Mouse (Mus musculus): Measurements from ENCODE around the gene H2afv. TPM values are rescaled to one million over a fixed set of nuclear protein-coding genes. Genes with fewer than 3 reads are reported as not detected.

Gene H2afv
- polyA plus RNA-seq, 1 experiment from 2014 or later, result 415 TPM

DNA sequence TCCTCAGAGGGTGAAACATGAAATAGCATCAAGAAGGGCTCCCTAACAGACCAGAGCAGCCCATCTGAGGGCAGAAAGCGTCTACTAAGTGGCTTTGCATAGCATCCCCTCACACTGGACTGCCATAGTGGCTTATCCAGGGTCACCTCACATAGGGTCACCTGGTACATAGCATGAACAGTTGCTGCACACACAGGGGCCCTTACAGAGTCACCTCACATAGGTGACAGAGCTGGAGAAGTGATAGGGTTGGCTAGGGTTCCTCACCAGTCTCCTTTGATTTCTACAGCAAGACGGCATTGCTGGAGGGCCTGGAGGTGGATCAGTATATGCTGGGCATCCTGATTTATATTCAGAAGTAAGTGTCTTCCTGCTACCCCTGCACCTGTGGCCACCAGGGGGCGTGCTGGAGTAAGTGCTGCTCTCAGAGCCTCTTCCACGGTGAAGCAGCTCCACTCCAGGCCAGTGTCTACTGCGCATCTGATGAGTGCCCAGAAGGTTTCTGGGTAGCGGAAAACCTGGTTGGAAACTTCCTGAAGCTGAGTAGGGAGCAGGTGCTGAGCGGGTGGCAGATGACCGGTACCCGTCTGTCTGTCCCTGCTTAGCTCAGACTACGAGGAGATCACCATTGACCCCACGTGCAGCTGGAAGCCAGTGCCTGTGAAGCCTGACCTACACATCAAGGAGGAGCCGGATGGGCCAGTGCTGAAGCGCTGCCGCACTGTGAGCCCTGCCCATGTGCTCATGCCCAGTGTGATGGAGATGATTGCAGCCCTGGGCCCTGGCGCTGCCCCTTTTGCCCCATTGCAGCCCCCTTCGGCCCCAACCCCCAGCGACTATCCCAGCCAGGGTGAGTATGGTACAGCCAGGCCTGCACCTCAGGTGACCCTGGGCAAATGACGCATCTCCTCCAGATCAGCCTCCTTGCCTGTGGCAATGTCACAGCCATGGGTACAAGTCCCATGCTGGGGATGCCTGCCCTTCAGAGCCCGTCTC, 41.4 kb downstream of the H2afv start:
- Histone ChIP-seq H3K4me3 (ENCODE audit: low read length) (no peak overlapping the region), H3K9ac (ENCODE audit: low read depth, low read length) (no peak overlapping the region), H3K27ac (ENCODE audit: low read length) (no peak overlapping the region), H3K36me3 (ENCODE audit: control insufficient read depth, insufficient read depth, low read length) (peaks cover 41% of the 10 kb centered on the region), H3K4me1 (ENCODE audit: control insufficient read depth, insufficient read depth, low read length) (peaks cover 26% of the 10 kb centered on the region), H3K27me3 (replicated peaks; ENCODE audit: control insufficient read depth, insufficient read depth, low read length) (no peaks in the 10 kb centered on the region), H3K4me2 (ENCODE audit: low read depth, low read length) (no peak overlapping the region), H3K9me3 (ENCODE audit: control insufficient read depth, low read length) (no peaks in the 10 kb centered on the region)
- 87% methylated on average over 19 of the region's 19 CpGs for WGBS
- no peak for ATAC-seq

DNA sequence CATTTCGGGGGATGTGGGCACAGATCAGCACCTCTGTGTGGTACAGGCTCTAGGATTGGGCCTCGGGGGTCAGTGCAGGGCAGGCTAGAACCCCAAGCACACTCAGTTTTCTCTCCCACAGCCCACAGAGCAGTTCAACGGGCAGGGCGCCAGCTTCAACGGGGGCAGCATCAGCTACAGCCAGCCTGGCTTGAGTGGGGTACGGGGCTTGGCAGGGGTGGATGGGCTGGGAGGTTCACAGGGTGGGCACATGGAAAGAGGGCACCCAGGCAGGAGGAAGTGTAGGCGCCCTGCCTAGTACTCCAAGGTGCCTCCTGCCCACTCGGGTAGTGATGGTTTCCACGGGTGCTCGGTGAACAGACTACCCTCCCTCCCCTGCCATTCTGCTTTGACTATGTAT, 46.1 kb downstream of the H2afv start:
- Histone ChIP-seq H3K9ac (ENCODE audit: low read depth, low read length) (no peak overlapping the region), H3K4me2 (ENCODE audit: low read depth, low read length) (no peak overlapping the region), H3K4me1 (ENCODE audit: control insufficient read depth, insufficient read depth, low read length) (no peaks in the 10 kb centered on the region), H3K36me3 (ENCODE audit: control insufficient read depth, insufficient read depth, low read length) (peaks cover 43% of the 10 kb centered on the region), H3K4me3 (ENCODE audit: low read length) (no peak overlapping the region), H3K27ac (ENCODE audit: low read length) (no peak overlapping the region), H3K9me3 (ENCODE audit: control insufficient read depth, low read length) (no peaks in the 10 kb centered on the region), H3K27me3 (replicated peaks; ENCODE audit: control insufficient read depth, insufficient read depth, low read length) (no peaks in the 10 kb centered on the region)
- 93% methylated on average over 10 of the region's 10 CpGs for WGBS
- no peak for ATAC-seq

DNA sequence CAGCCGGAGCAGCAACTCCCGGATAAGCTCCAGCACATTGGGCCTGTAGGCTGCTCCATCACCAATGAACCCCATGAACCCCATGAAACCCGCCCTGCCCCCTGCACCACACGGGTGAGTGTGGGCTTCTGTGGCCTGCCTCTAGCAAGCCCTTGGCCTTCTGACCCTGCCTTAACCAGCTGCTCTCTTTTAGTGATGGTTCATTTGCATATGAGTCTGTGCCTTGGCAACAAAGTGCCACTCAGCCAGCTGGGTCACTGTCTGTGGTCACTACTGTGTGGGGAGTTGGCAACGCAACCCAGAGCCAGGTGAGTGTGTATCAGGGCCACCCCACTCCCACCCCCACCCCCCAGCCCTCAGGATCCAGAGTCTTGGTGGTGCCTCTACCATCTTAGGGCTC, 48.7 kb downstream of the H2afv start:
- Histone ChIP-seq H3K9ac (ENCODE audit: low read depth, low read length) (no peak overlapping the region), H3K27ac (ENCODE audit: low read length) (no peak overlapping the region), H3K4me2 (ENCODE audit: low read depth, low read length) (no peak overlapping the region), H3K27me3 (replicated peaks; ENCODE audit: control insufficient read depth, insufficient read depth, low read length) (no peaks in the 10 kb centered on the region), H3K4me1 (ENCODE audit: control insufficient read depth, insufficient read depth, low read length) (peaks cover 12% of the 10 kb centered on the region), H3K9me3 (ENCODE audit: control insufficient read depth, low read length) (no peaks in the 10 kb centered on the region), H3K36me3 (ENCODE audit: control insufficient read depth, insufficient read depth, low read length) (peaks cover 23% of the 10 kb centered on the region), H3K4me3 (ENCODE audit: low read length) (no peak overlapping the region)
- no peak for ATAC-seq
- 91% methylated on average over 5 of the region's 5 CpGs for WGBS

DNA sequence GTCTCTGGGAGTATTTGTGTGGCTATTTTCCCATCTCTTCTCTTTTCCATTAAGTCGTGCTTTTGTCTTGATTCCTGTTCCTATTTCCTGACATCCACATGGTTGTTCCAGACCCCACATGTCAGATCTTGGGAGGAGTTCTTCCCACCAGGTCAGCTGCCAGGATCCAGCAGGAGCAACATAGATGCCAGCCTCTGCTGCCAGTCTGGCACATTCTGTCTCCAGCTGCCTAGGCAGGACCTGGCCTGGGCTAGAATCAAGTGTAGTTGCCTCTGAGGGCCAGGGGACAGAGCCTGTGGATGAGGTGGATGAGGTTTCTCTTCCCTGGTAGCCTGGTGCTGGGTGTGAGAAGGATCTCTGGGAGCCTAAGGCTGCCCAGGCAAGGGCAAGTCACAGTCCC, 50.4 kb downstream of the H2afv start:
- H3K36me3 ChIP-seq (ENCODE audit: control insufficient read depth, insufficient read depth, low read length), result peaks cover 19% of the 10 kb centered on the region
- H3K4me1 ChIP-seq (ENCODE audit: control insufficient read depth, insufficient read depth, low read length), result peaks cover 17% of the 10 kb centered on the region
- no peak for ATAC-seq
- no peaks in the 10 kb centered on the region for H3K9me3 ChIP-seq (ENCODE audit: control insufficient read depth, low read length)
- H3K4me2 ChIP-seq (ENCODE audit: low read depth, low read length), result no peak overlapping the region
- no peak overlapping the region for H3K9ac ChIP-seq (ENCODE audit: low read depth, low read length)
- WGBS, result 61% methylated on average over 1 of the region's 1 CpGs
- H3K27me3 ChIP-seq (replicated peaks; ENCODE audit: control insufficient read depth, insufficient read depth, low read length), result no peaks in the 10 kb centered on the region
- H3K27ac ChIP-seq (ENCODE audit: low read length), result no peak overlapping the region
- no peak overlapping the region for H3K4me3 ChIP-seq (ENCODE audit: low read length)

DNA sequence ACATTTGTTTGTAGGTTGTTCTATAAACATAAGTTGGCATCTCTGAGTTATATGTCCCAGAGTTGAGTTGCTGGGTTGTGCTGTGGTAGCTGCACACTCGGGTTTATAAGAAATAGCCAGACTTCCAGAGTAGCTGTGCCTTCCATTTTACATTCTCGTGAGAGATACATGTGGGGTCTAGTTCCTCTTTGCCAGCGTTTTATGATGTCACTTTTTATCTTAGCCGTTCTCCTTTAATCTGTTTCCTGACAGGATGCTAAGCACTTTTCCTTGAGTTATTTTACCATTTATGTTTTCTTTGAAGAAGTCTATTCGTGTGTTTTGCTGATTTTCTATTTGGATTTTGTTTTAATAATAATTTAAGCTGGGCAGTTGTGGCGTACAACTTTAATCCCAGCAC, 51.4 kb downstream of the H2afv start:
- H3K27ac ChIP-seq (ENCODE audit: low read length), result no peak overlapping the region
- H3K4me2 ChIP-seq (ENCODE audit: low read depth, low read length), result no peak overlapping the region
- H3K27me3 ChIP-seq (replicated peaks; ENCODE audit: control insufficient read depth, insufficient read depth, low read length), result no peaks in the 10 kb centered on the region
- no peak overlapping the region for H3K9ac ChIP-seq (ENCODE audit: low read depth, low read length)
- no peaks in the 10 kb centered on the region for H3K9me3 ChIP-seq (ENCODE audit: control insufficient read depth, low read length)
- no peak overlapping the region for H3K4me3 ChIP-seq (ENCODE audit: low read length)
- WGBS, result 83% methylated on average over 6 of the region's 6 CpGs
- ATAC-seq, result no peak
- peaks cover 16% of the 10 kb centered on the region for H3K36me3 ChIP-seq (ENCODE audit: control insufficient read depth, insufficient read depth, low read length)
- peaks cover 17% of the 10 kb centered on the region for H3K4me1 ChIP-seq (ENCODE audit: control insufficient read depth, insufficient read depth, low read length)

DNA sequence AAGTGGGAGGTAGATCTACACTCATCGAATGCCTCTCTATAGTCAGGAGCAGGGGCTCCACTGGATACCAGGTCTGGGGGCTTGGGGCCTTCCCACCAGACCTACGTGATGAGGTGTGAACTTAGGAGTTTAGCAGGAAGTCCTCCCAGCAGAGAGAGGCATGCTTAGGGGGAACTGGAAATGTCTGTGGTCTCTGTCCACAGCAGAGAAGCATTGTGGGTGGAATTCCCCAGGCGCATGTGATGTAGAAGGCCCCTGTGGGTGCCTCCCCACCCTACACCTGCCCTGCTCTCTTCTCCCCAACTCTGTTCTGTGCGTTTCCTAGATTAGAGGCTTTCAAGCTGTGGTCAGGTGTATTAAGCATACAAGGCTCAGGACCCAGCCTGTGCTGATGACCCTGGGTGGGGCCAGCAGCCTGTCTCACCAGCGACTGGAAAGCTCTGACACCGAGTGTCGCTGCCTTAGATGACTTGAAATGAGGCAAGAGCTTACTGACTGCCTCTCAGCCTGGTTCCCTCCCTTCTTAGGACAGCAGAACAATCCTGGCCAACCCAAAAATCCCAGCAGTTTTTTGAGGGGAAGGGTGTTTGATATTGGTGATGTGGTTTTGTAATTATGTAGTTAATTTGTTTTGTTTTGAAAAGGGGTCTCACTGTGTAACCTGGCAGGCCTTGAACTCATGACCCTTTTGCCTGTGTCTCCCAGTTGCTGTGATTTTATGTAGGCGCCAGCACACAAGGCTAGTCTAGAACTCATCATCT, 52.5 kb downstream of the H2afv start:
- H3K4me2 ChIP-seq (ENCODE audit: low read depth, low read length), result no peak overlapping the region
- H3K4me1 ChIP-seq (ENCODE audit: control insufficient read depth, insufficient read depth, low read length), result peaks cover 17% of the 10 kb centered on the region
- no peak overlapping the region for H3K27ac ChIP-seq (ENCODE audit: low read length)
- H3K27me3 ChIP-seq (replicated peaks; ENCODE audit: control insufficient read depth, insufficient read depth, low read length), result no peaks in the 10 kb centered on the region
- no peaks in the 10 kb centered on the region for H3K9me3 ChIP-seq (ENCODE audit: control insufficient read depth, low read length)
- peaks cover 6% of the 10 kb centered on the region; the same call in 1 of the 2 replicates for H3K36me3 ChIP-seq (ENCODE audit: control insufficient read depth, insufficient read depth, low read length)
- 0 out of 2 replicates have a peak overlapping the region, but pooled peaks have one; percentile 17 for H3K9ac ChIP-seq (ENCODE audit: low read depth, low read length)
- no peak for ATAC-seq
- 80% methylated on average over 8 of the region's 8 CpGs for WGBS
- no peak overlapping the region for H3K4me3 ChIP-seq (ENCODE audit: low read length)

DNA sequence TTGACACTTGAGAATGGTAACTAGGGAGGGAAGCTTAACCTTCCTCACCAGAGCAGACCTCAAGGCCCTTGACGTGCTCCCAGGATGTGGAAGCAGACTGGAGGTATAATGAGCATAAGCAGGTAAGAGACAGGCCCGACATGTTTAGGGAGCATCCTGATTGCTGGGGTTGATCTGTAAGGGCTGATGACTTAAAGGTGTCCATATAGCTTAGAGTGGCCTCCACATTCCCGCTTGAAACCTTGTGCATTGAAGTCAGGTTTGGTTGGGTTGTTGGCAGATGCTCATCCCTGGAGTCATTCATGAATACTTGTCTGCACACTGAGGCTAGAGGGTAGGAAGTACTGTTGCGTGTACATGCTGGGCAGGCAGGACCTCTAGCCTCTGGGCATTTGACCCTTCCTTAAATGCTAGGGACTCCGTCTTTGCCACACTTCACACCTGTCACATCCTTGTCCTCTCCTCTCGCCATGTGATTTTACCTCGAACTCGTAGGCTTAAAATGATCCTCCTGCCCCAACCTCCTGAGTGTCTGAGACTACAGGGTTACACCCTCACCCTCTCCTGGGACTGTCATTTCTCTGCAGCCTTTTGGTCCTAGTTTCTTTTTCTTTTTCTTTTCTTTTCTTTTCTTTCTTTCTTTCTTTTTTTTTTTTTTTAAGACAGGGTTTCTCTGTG, 53.7 kb downstream of the H2afv start:
- Histone ChIP-seq H3K27ac (ENCODE audit: low read length) (no peak overlapping the region), H3K9ac (ENCODE audit: low read depth, low read length) (peak overlapping the region; percentile 93; the same call in 1 of the 2 replicates)
- WGBS, result 80% methylated on average over 8 of the region's 8 CpGs

DNA sequence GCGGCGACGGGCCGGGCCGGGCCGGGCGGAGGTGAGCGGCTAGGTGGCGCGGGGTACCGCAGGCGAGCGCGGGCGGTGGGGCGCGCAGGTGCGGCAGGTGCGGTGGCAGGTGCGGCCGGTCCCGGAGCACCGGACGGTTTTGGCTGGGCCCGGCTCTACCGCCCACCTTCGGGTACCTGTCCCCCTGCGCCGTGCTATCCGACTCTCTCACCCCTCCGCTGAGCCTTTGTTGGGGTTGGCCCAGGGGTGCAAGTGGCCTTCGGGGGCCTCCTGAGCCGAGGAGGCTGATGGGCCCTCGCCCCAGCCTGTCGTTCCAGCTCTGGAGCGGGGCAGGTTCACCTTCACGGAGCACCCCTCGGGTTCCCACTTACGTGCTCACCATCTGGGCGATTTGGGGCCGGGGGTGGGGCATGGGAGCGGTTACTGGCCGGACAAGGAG, 54.7 kb downstream of the H2afv start:
- Histone ChIP-seq H3K4me3 (ENCODE audit: low read length) (peak overlapping the region; percentile 88), H3K27me3 (replicated peaks; ENCODE audit: control insufficient read depth, insufficient read depth, low read length) (no peaks in the 10 kb centered on the region), H3K4me1 (ENCODE audit: control insufficient read depth, insufficient read depth, low read length) (peaks cover 17% of the 10 kb centered on the region), H3K9me3 (ENCODE audit: control insufficient read depth, low read length) (no peaks in the 10 kb centered on the region), H3K9ac (ENCODE audit: low read depth, low read length) (peak overlapping the region; percentile 93), H3K27ac (ENCODE audit: low read length) (peak overlapping the region; percentile 99), H3K36me3 (ENCODE audit: control insufficient read depth, insufficient read depth, low read length) (no peaks in the 10 kb centered on the region; the same call in 1 of the 2 replicates), H3K4me2 (ENCODE audit: low read depth, low read length) (peak overlapping the region; percentile 85)
- ATAC-seq, result no peak; the same call in 1 of the 2 replicates
- WGBS, result under 1% methylated on average over 40 of the region's 43 CpGs

More for the DNA sequence above, 53.7 kb downstream of the H2afv start:
- Histone ChIP-seq H3K4me1 (ENCODE audit: control insufficient read depth, insufficient read depth, low read length) (peaks cover 17% of the 10 kb centered on the region), H3K27me3 (replicated peaks; ENCODE audit: control insufficient read depth, insufficient read depth, low read length) (no peaks in the 10 kb centered on the region), H3K4me3 (ENCODE audit: low read length) (peak overlapping the region; percentile 88), H3K36me3 (ENCODE audit: control insufficient read depth, insufficient read depth, low read length) (peaks cover 2% of the 10 kb centered on the region; the same call in 1 of the 2 replicates), H3K4me2 (ENCODE audit: low read depth, low read length) (peak overlapping the region; percentile 85), H3K9me3 (ENCODE audit: control insufficient read depth, low read length) (no peaks in the 10 kb centered on the region)
- ATAC-seq, result no peak

Data from intestine, embryonic 16.5 days (tissue).